Mouse (Mus musculus): ENCODE measurements around the gene Smim23. TPM values are rescaled to one million over a fixed set of nuclear protein-coding genes. Genes with fewer than 3 reads are reported as not detected.

Smim23 gene
- polyA plus RNA-seq, 1 experiment from 2014 or later: not detected

GRCm38 (mm10) chr11:32809091-32809490 lies 15.3 kb downstream of the Smim23 start:
- Histone ChIP-seq H3K4me3 (no peak overlapping the region), H3K27me3 (replicated peaks) (peaks cover 17% of the 10 kb centered on the region; the same call in 1 of the 2 replicates), H3K27ac (ENCODE audit: poor library complexity, severe bottlenecking) (no peak overlapping the region), H3K4me2 (no peak overlapping the region), H3K4me1 (replicated peaks) (no peaks in the 10 kb centered on the region), H3K9ac (no peak overlapping the region), H3K36me3 (no peaks in the 10 kb centered on the region), H3K9me3 (replicated peaks) (no peaks in the 10 kb centered on the region)
- WGBS: 58% methylated on average over 1 of the region's 1 CpGs
- no peak for ATAC-seq (ENCODE audit: insufficient number of reproducible peaks, low FRiP score)

- no peak overlapping the region for H3K9ac ChIP-seq
- H3K4me3 ChIP-seq: no peak overlapping the region
- no peak overlapping the region for H3K4me2 ChIP-seq
- H3K27ac ChIP-seq (ENCODE audit: poor library complexity, severe bottlenecking): no peak overlapping the region
- no peak; the same call in 1 of the 2 replicates for ATAC-seq (ENCODE audit: insufficient number of reproducible peaks, low FRiP score)
- no peaks in the 10 kb centered on the region for H3K4me1 ChIP-seq (replicated peaks)
- peaks cover 17% of the 10 kb centered on the region; the same call in 1 of the 2 replicates for H3K27me3 ChIP-seq (replicated peaks)
- 13% methylated on average over 2 of the region's 2 CpGs for WGBS
- H3K9me3 ChIP-seq (replicated peaks): no peaks in the 10 kb centered on the region
- H3K36me3 ChIP-seq: no peaks in the 10 kb centered on the region
Observed at GRCm38 (mm10) chr11:32805958-32806357, 18.4 kb downstream of the Smim23 start.

- H3K27me3 ChIP-seq (replicated peaks): peaks cover under 1% of the 10 kb centered on the region; the same call in 1 of the 2 replicates
- no peaks in the 10 kb centered on the region for H3K36me3 ChIP-seq
- no peak for ATAC-seq (ENCODE audit: insufficient number of reproducible peaks, low FRiP score)
- H3K9me3 ChIP-seq (replicated peaks): no peaks in the 10 kb centered on the region
- no peaks in the 10 kb centered on the region for H3K4me1 ChIP-seq (replicated peaks)
- H3K27ac ChIP-seq (ENCODE audit: poor library complexity, severe bottlenecking): no peak overlapping the region
- H3K4me2 ChIP-seq: no peak overlapping the region
- 46% methylated on average over 4 of the region's 4 CpGs for WGBS
- H3K9ac ChIP-seq: no peak overlapping the region
- no peak overlapping the region for H3K4me3 ChIP-seq
Observed at GRCm38 (mm10) chr11:32803658-32804057, 20.7 kb downstream of the Smim23 start.

- Histone ChIP-seq H3K36me3 (no peaks in the 10 kb centered on the region), H3K4me1 (replicated peaks) (no peaks in the 10 kb centered on the region), H3K4me2 (no peak overlapping the region), H3K9ac (no peak overlapping the region), H3K27me3 (replicated peaks) (no peaks in the 10 kb centered on the region), H3K4me3 (no peak overlapping the region), H3K9me3 (replicated peaks) (no peaks in the 10 kb centered on the region), H3K27ac (ENCODE audit: poor library complexity, severe bottlenecking) (no peak overlapping the region)
- ATAC-seq (ENCODE audit: insufficient number of reproducible peaks, low FRiP score): no peak
- WGBS: 86% methylated on average over 6 of the region's 6 CpGs
Observed at GRCm38 (mm10) chr11:32801715-32802114, 22.7 kb downstream of the Smim23 start.

GRCm38 (mm10) chr11:32800929-32801375 lies 23.5 kb downstream of the Smim23 start:
- no peaks in the 10 kb centered on the region for H3K9me3 ChIP-seq (replicated peaks)
- no peak for ATAC-seq (ENCODE audit: insufficient number of reproducible peaks, low FRiP score)
- H3K9ac ChIP-seq: no peak overlapping the region
- H3K27ac ChIP-seq (ENCODE audit: poor library complexity, severe bottlenecking): no peak overlapping the region
- H3K27me3 ChIP-seq (replicated peaks): no peaks in the 10 kb centered on the region
- no peaks in the 10 kb centered on the region for H3K36me3 ChIP-seq
- no peaks in the 10 kb centered on the region for H3K4me1 ChIP-seq (replicated peaks)
- H3K4me3 ChIP-seq: no peak overlapping the region
- WGBS: 75% methylated on average over 7 of the region's 7 CpGs
- H3K4me2 ChIP-seq: no peak overlapping the region

GRCm38 (mm10) chr11:32798445-32798844 lies 26.0 kb downstream of the Smim23 start:
- H3K9me3 ChIP-seq (replicated peaks): no peaks in the 10 kb centered on the region
- H3K27me3 ChIP-seq (replicated peaks): no peaks in the 10 kb centered on the region
- ATAC-seq (ENCODE audit: insufficient number of reproducible peaks, low FRiP score): no peak
- no peak overlapping the region for H3K27ac ChIP-seq (ENCODE audit: poor library complexity, severe bottlenecking)
- H3K9ac ChIP-seq: no peak overlapping the region
- H3K4me3 ChIP-seq: no peak overlapping the region
- no peak overlapping the region for H3K4me2 ChIP-seq
- 54% methylated on average over 4 of the region's 4 CpGs for WGBS
- peaks cover 13% of the 10 kb centered on the region for H3K4me1 ChIP-seq (replicated peaks)
- H3K36me3 ChIP-seq: no peaks in the 10 kb centered on the region

GRCm38 (mm10) chr11:32794759-32795445 lies 29.5 kb downstream of the Smim23 start:
- Histone ChIP-seq H3K36me3 (no peaks in the 10 kb centered on the region), H3K4me3 (no peak overlapping the region), H3K27me3 (replicated peaks) (no peaks in the 10 kb centered on the region), H3K9ac (no peak overlapping the region), H3K9me3 (replicated peaks) (no peaks in the 10 kb centered on the region; the same call in 1 of the 2 replicates), H3K27ac (ENCODE audit: poor library complexity, severe bottlenecking) (no peak overlapping the region), H3K4me2 (no peak overlapping the region), H3K4me1 (replicated peaks) (peaks cover 13% of the 10 kb centered on the region)
- 68% methylated on average over 10 of the region's 10 CpGs for WGBS
- no peak for ATAC-seq (ENCODE audit: insufficient number of reproducible peaks, low FRiP score)

GRCm38 (mm10) chr11:32786201-32786600 lies 38.2 kb downstream of the Smim23 start:
- ATAC-seq (ENCODE audit: insufficient number of reproducible peaks, low FRiP score): no peak
- Histone ChIP-seq H3K27ac (ENCODE audit: poor library complexity, severe bottlenecking) (no peak overlapping the region), H3K9me3 (replicated peaks) (no peaks in the 10 kb centered on the region; the same call in 1 of the 2 replicates), H3K9ac (no peak overlapping the region), H3K36me3 (no peaks in the 10 kb centered on the region), H3K4me1 (replicated peaks) (peaks cover 7% of the 10 kb centered on the region; the same call in 1 of the 2 replicates), H3K27me3 (replicated peaks) (no peaks in the 10 kb centered on the region; the same call in 1 of the 2 replicates), H3K4me2 (no peak overlapping the region), H3K4me3 (no peak overlapping the region)
- 81% methylated on average over 5 of the region's 5 CpGs for WGBS

- 80% methylated on average over 6 of the region's 6 CpGs for WGBS
- H3K4me2 ChIP-seq: no peak overlapping the region
- no peak for ATAC-seq (ENCODE audit: insufficient number of reproducible peaks, low FRiP score)
- H3K4me3 ChIP-seq: no peak overlapping the region
- no peak overlapping the region for H3K27ac ChIP-seq (ENCODE audit: poor library complexity, severe bottlenecking)
- no peak overlapping the region for H3K9ac ChIP-seq
- no peaks in the 10 kb centered on the region; the same call in 1 of the 2 replicates for H3K27me3 ChIP-seq (replicated peaks)
- H3K36me3 ChIP-seq: no peaks in the 10 kb centered on the region
- H3K9me3 ChIP-seq (replicated peaks): no peaks in the 10 kb centered on the region
- peaks cover 12% of the 10 kb centered on the region for H3K4me1 ChIP-seq (replicated peaks)
Observed at GRCm38 (mm10) chr11:32785591-32786147, 38.7 kb downstream of the Smim23 start.

- peaks cover 14% of the 10 kb centered on the region for H3K4me1 ChIP-seq (replicated peaks)
- H3K27ac ChIP-seq (ENCODE audit: poor library complexity, severe bottlenecking): no peak overlapping the region
- no peaks in the 10 kb centered on the region for H3K36me3 ChIP-seq
- 37% methylated on average over 3 of the region's 3 CpGs for WGBS
- H3K4me2 ChIP-seq: no peak overlapping the region
- no peaks in the 10 kb centered on the region; the same call in 1 of the 2 replicates for H3K27me3 ChIP-seq (replicated peaks)
- no peaks in the 10 kb centered on the region; the same call in 1 of the 2 replicates for H3K9me3 ChIP-seq (replicated peaks)
- ATAC-seq (ENCODE audit: insufficient number of reproducible peaks, low FRiP score): no peak
- no peak overlapping the region for H3K4me3 ChIP-seq
- no peak overlapping the region for H3K9ac ChIP-seq
Observed at GRCm38 (mm10) chr11:32782724-32783123, 41.7 kb downstream of the Smim23 start.

GRCm38 (mm10) chr11:32781633-32782404 lies 42.6 kb downstream of the Smim23 start:
- WGBS: 55% methylated on average over 2 of the region's 2 CpGs
- ATAC-seq (ENCODE audit: insufficient number of reproducible peaks, low FRiP score): no peak

More at GRCm38 (mm10) chr11:32781633-32782404, 42.6 kb downstream of the Smim23 start:
- no peaks in the 10 kb centered on the region for H3K36me3 ChIP-seq
- no peak overlapping the region for H3K27ac ChIP-seq (ENCODE audit: poor library complexity, severe bottlenecking)
- H3K27me3 ChIP-seq (replicated peaks): no peaks in the 10 kb centered on the region
- no peak overlapping the region for H3K4me3 ChIP-seq
- no peak overlapping the region for H3K4me2 ChIP-seq
- no peaks in the 10 kb centered on the region; the same call in 1 of the 2 replicates for H3K9me3 ChIP-seq (replicated peaks)
- no peak overlapping the region for H3K9ac ChIP-seq
- peaks cover 14% of the 10 kb centered on the region for H3K4me1 ChIP-seq (replicated peaks)

All from heart, embryonic 12.5 days (tissue).